Mouse (Mus musculus): ENCODE data around the gene Caprin1. TPM values are rescaled to one million over a fixed set of nuclear protein-coding genes. Genes with fewer than 3 reads are reported as not detected.

The Caprin1 gene
- polyA plus RNA-seq, 1 experiment from 2014 or later, result 450 TPM

GRCm38 (mm10) chr2:103747891-103748290 lies 49.6 kb downstream of the Caprin1 start:
- H3K4me2 ChIP-seq (replicated peaks), result no peak overlapping the region
- WGBS, result 92% methylated on average over 9 of the region's 9 CpGs
- no peak overlapping the region for H3K9ac ChIP-seq (replicated peaks)
- peaks cover 50% of the 10 kb centered on the region for H3K36me3 ChIP-seq
- no peak for ATAC-seq (replicated peaks)
- no peaks in the 10 kb centered on the region for H3K27me3 ChIP-seq
- no peak overlapping the region for H3K27ac ChIP-seq (replicated peaks)
- H3K4me1 ChIP-seq, result no peaks in the 10 kb centered on the region
- no peak overlapping the region for H3K4me3 ChIP-seq
- no peaks in the 10 kb centered on the region for H3K9me3 ChIP-seq

- H3K9me3 ChIP-seq, result no peaks in the 10 kb centered on the region
- no peak overlapping the region for H3K9ac ChIP-seq (replicated peaks)
- WGBS, result 88% methylated on average over 2 of the region's 2 CpGs
- peaks cover 46% of the 10 kb centered on the region for H3K36me3 ChIP-seq
- H3K27me3 ChIP-seq, result no peaks in the 10 kb centered on the region
- no peak overlapping the region for H3K4me2 ChIP-seq (replicated peaks)
- no peak overlapping the region for H3K4me3 ChIP-seq
- no peak for ATAC-seq (replicated peaks)
- no peak overlapping the region for H3K27ac ChIP-seq (replicated peaks)
- H3K4me1 ChIP-seq, result no peaks in the 10 kb centered on the region
Observed at GRCm38 (mm10) chr2:103746761-103747160, 50.7 kb downstream of the Caprin1 start.

- H3K27me3 ChIP-seq, result no peaks in the 10 kb centered on the region
- no peaks in the 10 kb centered on the region for H3K4me1 ChIP-seq
- peaks cover 42% of the 10 kb centered on the region for H3K36me3 ChIP-seq
- no peaks in the 10 kb centered on the region for H3K9me3 ChIP-seq
- no peak overlapping the region for H3K4me3 ChIP-seq
- 89% methylated on average over 2 of the region's 2 CpGs for WGBS
- H3K4me2 ChIP-seq (replicated peaks), result no peak overlapping the region
- H3K9ac ChIP-seq (replicated peaks), result no peak overlapping the region
- ATAC-seq (replicated peaks), result no peak
- H3K27ac ChIP-seq (replicated peaks), result no peak overlapping the region
Observed at GRCm38 (mm10) chr2:103746096-103746495, 51.4 kb downstream of the Caprin1 start.

GRCm38 (mm10) chr2:103745481-103745880 lies 52.0 kb downstream of the Caprin1 start:
- Histone ChIP-seq H3K4me2 (replicated peaks) (no peak overlapping the region), H3K4me3 (no peak overlapping the region), H3K9me3 (no peaks in the 10 kb centered on the region), H3K36me3 (peaks cover 41% of the 10 kb centered on the region), H3K9ac (replicated peaks) (no peak overlapping the region), H3K27me3 (no peaks in the 10 kb centered on the region), H3K27ac (replicated peaks) (no peak overlapping the region), H3K4me1 (no peaks in the 10 kb centered on the region)
- ATAC-seq (replicated peaks), result no peak
- WGBS, result 83% methylated on average over 5 of the region's 5 CpGs

GRCm38 (mm10) chr2:103743988-103744387 lies 53.5 kb downstream of the Caprin1 start:
- 79% methylated on average over 7 of the region's 7 CpGs for WGBS
- H3K4me1 ChIP-seq, result no peaks in the 10 kb centered on the region
- peaks cover 33% of the 10 kb centered on the region for H3K36me3 ChIP-seq
- no peaks in the 10 kb centered on the region for H3K9me3 ChIP-seq
- no peaks in the 10 kb centered on the region for H3K27me3 ChIP-seq
- H3K9ac ChIP-seq (replicated peaks), result no peak overlapping the region
- no peak overlapping the region for H3K4me2 ChIP-seq (replicated peaks)
- no peak overlapping the region for H3K4me3 ChIP-seq
- no peak overlapping the region for H3K27ac ChIP-seq (replicated peaks)
- ATAC-seq (replicated peaks), result 0 out of 2 replicates have a peak, but pooled peaks have one; percentile 26

GRCm38 (mm10) chr2:103743536-103743935 lies 53.9 kb downstream of the Caprin1 start:
- H3K4me2 ChIP-seq (replicated peaks), result no peak overlapping the region
- no peak overlapping the region for H3K27ac ChIP-seq (replicated peaks)
- no peaks in the 10 kb centered on the region for H3K9me3 ChIP-seq
- H3K9ac ChIP-seq (replicated peaks), result no peak overlapping the region
- no peaks in the 10 kb centered on the region for H3K4me1 ChIP-seq
- H3K4me3 ChIP-seq, result no peak overlapping the region
- peaks cover 34% of the 10 kb centered on the region for H3K36me3 ChIP-seq
- no peaks in the 10 kb centered on the region for H3K27me3 ChIP-seq
- WGBS, result 91% methylated on average over 2 of the region's 2 CpGs
- no peak for ATAC-seq (replicated peaks)

- H3K9ac ChIP-seq (replicated peaks), result no peak overlapping the region
- H3K4me1 ChIP-seq, result no peaks in the 10 kb centered on the region
- ATAC-seq (replicated peaks), result no peak
- peaks cover 29% of the 10 kb centered on the region for H3K36me3 ChIP-seq
- no peak overlapping the region for H3K27ac ChIP-seq (replicated peaks)
- no peaks in the 10 kb centered on the region for H3K9me3 ChIP-seq
- no peak overlapping the region for H3K4me2 ChIP-seq (replicated peaks)
- H3K4me3 ChIP-seq, result no peak overlapping the region
- WGBS, result 97% methylated on average over 6 of the region's 6 CpGs
- H3K27me3 ChIP-seq, result no peaks in the 10 kb centered on the region
Observed at GRCm38 (mm10) chr2:103742821-103743220, 54.6 kb downstream of the Caprin1 start.

GRCm38 (mm10) chr2:103731423-103731822 lies 66.0 kb downstream of the Caprin1 start:
- peaks cover 62% of the 10 kb centered on the region for H3K36me3 ChIP-seq
- H3K4me1 ChIP-seq, result no peaks in the 10 kb centered on the region
- H3K27me3 ChIP-seq, result no peaks in the 10 kb centered on the region
- no peak overlapping the region for H3K27ac ChIP-seq (replicated peaks)
- H3K9me3 ChIP-seq, result no peaks in the 10 kb centered on the region
- no peak overlapping the region for H3K4me3 ChIP-seq
- H3K9ac ChIP-seq (replicated peaks), result no peak overlapping the region
- no peak overlapping the region for H3K4me2 ChIP-seq (replicated peaks)
- no peak for ATAC-seq (replicated peaks)
- 89% methylated on average over 6 of the region's 6 CpGs for WGBS

- Histone ChIP-seq H3K27ac (replicated peaks) (no peak overlapping the region), H3K4me3 (no peak overlapping the region), H3K27me3 (no peaks in the 10 kb centered on the region), H3K36me3 (peaks cover 66% of the 10 kb centered on the region), H3K9ac (replicated peaks) (no peak overlapping the region), H3K9me3 (no peaks in the 10 kb centered on the region), H3K4me2 (replicated peaks) (no peak overlapping the region), H3K4me1 (no peaks in the 10 kb centered on the region)
- WGBS, result 87% methylated on average over 8 of the region's 8 CpGs
- ATAC-seq (replicated peaks), result no peak
Observed at GRCm38 (mm10) chr2:103730999-103731398, 66.5 kb downstream of the Caprin1 start.

GRCm38 (mm10) chr2:103728027-103728540 lies 69.4 kb downstream of the Caprin1 start:
- H3K4me2 ChIP-seq (replicated peaks), result no peak overlapping the region
- H3K4me1 ChIP-seq, result no peaks in the 10 kb centered on the region
- H3K4me3 ChIP-seq, result no peak overlapping the region
- peaks cover 69% of the 10 kb centered on the region for H3K36me3 ChIP-seq
- no peak for ATAC-seq (replicated peaks)
- H3K27me3 ChIP-seq, result no peaks in the 10 kb centered on the region
- H3K27ac ChIP-seq (replicated peaks), result no peak overlapping the region
- no peaks in the 10 kb centered on the region for H3K9me3 ChIP-seq
- 90% methylated on average over 12 of the region's 12 CpGs for WGBS
- no peak overlapping the region for H3K9ac ChIP-seq (replicated peaks)

- no peaks in the 10 kb centered on the region for H3K27me3 ChIP-seq
- no peaks in the 10 kb centered on the region for H3K4me1 ChIP-seq
- WGBS, result 92% methylated on average over 2 of the region's 2 CpGs
- no peak overlapping the region for H3K4me2 ChIP-seq (replicated peaks)
- H3K27ac ChIP-seq (replicated peaks), result no peak overlapping the region
- H3K36me3 ChIP-seq, result peaks cover 71% of the 10 kb centered on the region
- no peak overlapping the region for H3K9ac ChIP-seq (replicated peaks)
- H3K9me3 ChIP-seq, result no peaks in the 10 kb centered on the region
- no peak overlapping the region for H3K4me3 ChIP-seq
- ATAC-seq (replicated peaks), result no peak
Observed at GRCm38 (mm10) chr2:103724521-103724920, 72.9 kb downstream of the Caprin1 start.

GRCm38 (mm10) chr2:103719292-103719646 lies 78.2 kb downstream of the Caprin1 start:
- ATAC-seq (replicated peaks), result peak; percentile 25
- Histone ChIP-seq H3K9me3 (no peaks in the 10 kb centered on the region), H3K4me3 (no peak overlapping the region), H3K4me2 (replicated peaks) (no peak overlapping the region), H3K36me3 (peaks cover 39% of the 10 kb centered on the region), H3K27ac (replicated peaks) (no peak overlapping the region), H3K9ac (replicated peaks) (no peak overlapping the region), H3K4me1 (no peaks in the 10 kb centered on the region), H3K27me3 (no peaks in the 10 kb centered on the region)
- 90% methylated on average over 7 of the region's 7 CpGs for WGBS

- WGBS, result 58% methylated on average over 8 of the region's 8 CpGs
- H3K9ac ChIP-seq (replicated peaks), result no peak overlapping the region
- ATAC-seq (replicated peaks), result peak; percentile 83
Observed at GRCm38 (mm10) chr2:103718594-103719291, 78.7 kb downstream of the Caprin1 start.

More at GRCm38 (mm10) chr2:103718594-103719291, 78.7 kb downstream of the Caprin1 start:
- Histone ChIP-seq H3K27ac (replicated peaks) (no peak overlapping the region), H3K4me2 (replicated peaks) (no peak overlapping the region), H3K4me1 (no peaks in the 10 kb centered on the region), H3K27me3 (no peaks in the 10 kb centered on the region), H3K4me3 (no peak overlapping the region), H3K36me3 (peaks cover 34% of the 10 kb centered on the region), H3K9me3 (no peaks in the 10 kb centered on the region)
